Mouse (Mus musculus) liver, embryonic 13.5 days (tissue): ENCODE measurements at regions not wholly inside any gene's neighbourhood (a gene's known extent, or its start where the extent isn't known, plus 50 kb on each side); places are given as distances from the start of the nearest gene placed in this dataset.

Experiments
- ATAC-seq: fragments of 200-750 bp; cut with Nextera tagmentation; 2 replicates; pipeline ENCODE4 v1.8.0; 2017; ENCODE audit warnings: low read depth, mild to moderate bottlenecking, moderate number of reproducible peaks, moderate library complexity
- DNase-seq: peaks from one replicate; pipeline ENCODE4 v3.0.0; 2022
- H3K27ac ChIP-seq: fragments of 300-500 bp; sonication (generic); 2 replicates; pipeline ENCODE4 v1.5.1; 2015; ENCODE audit warnings: moderate library complexity, mild to moderate bottlenecking, inconsistent platforms
- H3K27me3 ChIP-seq: fragments of 300-500 bp; sonication (generic); 2 replicates; pipeline ENCODE4 v1.6.1; 2015; ENCODE audit warnings: mild to moderate bottlenecking, inconsistent platforms
- H3K36me3 ChIP-seq: fragments of 300-500 bp; sonication (generic); 2 replicates; pipeline ENCODE4 v1.6.1; 2015; ENCODE audit warnings: mild to moderate bottlenecking, inconsistent platforms
- H3K4me1 ChIP-seq: fragments of 300-500 bp; sonication (generic); replicated peaks from 2 replicates; pipeline ENCODE4 v1.6.1; 2015; ENCODE audit warnings: inconsistent platforms
- H3K4me2 ChIP-seq: fragments of 300-500 bp; sonication (generic); 2 replicates; pipeline ENCODE4 v1.6.1; 2015; ENCODE audit warnings: inconsistent platforms, mild to moderate bottlenecking, moderate library complexity
- H3K4me3 ChIP-seq: fragments of 300-500 bp; sonication (generic); replicated peaks from 2 replicates; pipeline ENCODE4 v1.5.1; 2015; ENCODE audit warnings: mild to moderate bottlenecking, inconsistent platforms
- H3K9ac ChIP-seq: fragments of 300-500 bp; sonication (generic); 2 replicates; pipeline ENCODE4 v1.6.1; 2015; ENCODE audit warnings: mild to moderate bottlenecking, inconsistent platforms
- H3K9me3 ChIP-seq: fragments of 300-500 bp; sonication (generic); replicated peaks from 2 replicates; pipeline ENCODE4 v1.6.1; 2016; ENCODE audit warnings: inconsistent platforms
- WGBS: fragments of 180-500 bp; shearing (Covaris S2); methylation state at CpG from one replicate; pipeline ENCODE4 v1.1.7; 2015; ENCODE audit not compliant: insufficient replicate concordance; 5-methylcytosine and 5-hydroxymethylcytosine counted together

- no peaks in the 10 kb centered on the region for H3K36me3 ChIP-seq
- H3K4me3 ChIP-seq, result no peak overlapping the region
- no peak overlapping the region for H3K4me2 ChIP-seq
- no peak for ATAC-seq
- H3K9ac ChIP-seq, result no peak overlapping the region
- H3K27ac ChIP-seq, result no peak overlapping the region
- DNase-seq, result no peak
- 51% methylated on average over 4 of the region's 4 CpGs for WGBS
- no peaks in the 10 kb centered on the region for H3K4me1 ChIP-seq
- H3K27me3 ChIP-seq, result no peaks in the 10 kb centered on the region
- no peaks in the 10 kb centered on the region for H3K9me3 ChIP-seq
These were observed 219.5 kb downstream of the Irx2 start for GRCm38 (mm10) chr13:72848097-72848496.

- ATAC-seq, result no peak
- Histone ChIP-seq H3K27ac (no peak overlapping the region), H3K4me3 (no peak overlapping the region), H3K27me3 (no peaks in the 10 kb centered on the region), H3K9ac (no peak overlapping the region), H3K4me2 (no peak overlapping the region), H3K4me1 (no peaks in the 10 kb centered on the region), H3K36me3 (no peaks in the 10 kb centered on the region), H3K9me3 (no peaks in the 10 kb centered on the region)
- DNase-seq, result no peak
- WGBS, result 76% methylated on average over 11 of the region's 11 CpGs
These were observed 221.2 kb downstream of the Irx2 start for GRCm38 (mm10) chr13:72849841-72850240.

- H3K9ac ChIP-seq, result no peak overlapping the region
- H3K9me3 ChIP-seq, result no peaks in the 10 kb centered on the region
- DNase-seq, result no peak
- H3K4me2 ChIP-seq, result no peak overlapping the region
- H3K4me3 ChIP-seq, result no peak overlapping the region
- 63% methylated on average over 4 of the region's 4 CpGs for WGBS
- H3K36me3 ChIP-seq, result no peaks in the 10 kb centered on the region
- H3K4me1 ChIP-seq, result no peaks in the 10 kb centered on the region
- no peak overlapping the region for H3K27ac ChIP-seq
- no peak for ATAC-seq
- no peaks in the 10 kb centered on the region for H3K27me3 ChIP-seq
These were observed 224.3 kb downstream of the Irx2 start for GRCm38 (mm10) chr13:72852896-72853295.

- Histone ChIP-seq H3K9me3 (no peaks in the 10 kb centered on the region), H3K4me1 (no peaks in the 10 kb centered on the region), H3K4me2 (no peak overlapping the region), H3K9ac (no peak overlapping the region), H3K27me3 (no peaks in the 10 kb centered on the region), H3K4me3 (no peak overlapping the region), H3K27ac (no peak overlapping the region), H3K36me3 (no peaks in the 10 kb centered on the region)
- no peak for ATAC-seq
- no peak for DNase-seq
These were observed 247.3 kb downstream of the Irx2 start for GRCm38 (mm10) chr13:72875921-72876320.

GRCm38 (mm10) chr13:72894982-72895381 is 266.4 kb downstream of the Irx2 start:
- H3K4me3 ChIP-seq, result no peak overlapping the region
- H3K9ac ChIP-seq, result no peak overlapping the region
- 68% methylated on average over 11 of the region's 11 CpGs for WGBS
- H3K4me2 ChIP-seq, result no peak overlapping the region
- no peaks in the 10 kb centered on the region for H3K9me3 ChIP-seq
- H3K4me1 ChIP-seq, result no peaks in the 10 kb centered on the region
- H3K27me3 ChIP-seq, result no peaks in the 10 kb centered on the region
- DNase-seq, result no peak
- H3K36me3 ChIP-seq, result no peaks in the 10 kb centered on the region
- ATAC-seq, result no peak
- no peak overlapping the region for H3K27ac ChIP-seq

- Histone ChIP-seq H3K27ac (no peak overlapping the region), H3K9ac (no peak overlapping the region), H3K4me1 (no peaks in the 10 kb centered on the region), H3K27me3 (no peaks in the 10 kb centered on the region), H3K36me3 (no peaks in the 10 kb centered on the region), H3K9me3 (no peaks in the 10 kb centered on the region), H3K4me3 (no peak overlapping the region), H3K4me2 (no peak overlapping the region)
- 23% methylated on average over 2 of the region's 2 CpGs for WGBS
- DNase-seq (no peak), ATAC-seq (no peak)
These were observed 274.0 kb downstream of the Irx2 start for GRCm38 (mm10) chr13:72902576-72902975.

- no peak for ATAC-seq
- no peaks in the 10 kb centered on the region for H3K9me3 ChIP-seq
These were observed 290.3 kb downstream of the Irx2 start for GRCm38 (mm10) chr13:72918895-72919294.

GRCm38 (mm10) chr13:72920368-72920767 is 291.7 kb downstream of the Irx2 start:
- no peak for DNase-seq
- Histone ChIP-seq H3K9ac (no peak overlapping the region), H3K9me3 (no peaks in the 10 kb centered on the region), H3K4me3 (no peak overlapping the region), H3K4me2 (no peak overlapping the region), H3K4me1 (no peaks in the 10 kb centered on the region), H3K27ac (no peak overlapping the region), H3K27me3 (no peaks in the 10 kb centered on the region), H3K36me3 (no peaks in the 10 kb centered on the region)
- 18% methylated on average over 1 of the region's 1 CpGs for WGBS
- ATAC-seq, result no peak

More at GRCm38 (mm10) chr13:72918895-72919294, 290.3 kb downstream of the Irx2 start:
- Histone ChIP-seq H3K4me2 (no peak overlapping the region), H3K27ac (no peak overlapping the region), H3K36me3 (no peaks in the 10 kb centered on the region), H3K27me3 (no peaks in the 10 kb centered on the region), H3K4me3 (no peak overlapping the region), H3K4me1 (no peaks in the 10 kb centered on the region), H3K9ac (no peak overlapping the region)
- DNase-seq, result no peak
- WGBS, result 66% methylated on average over 4 of the region's 4 CpGs

GRCm38 (mm10) chr13:72924560-72925135 is 296.0 kb downstream of the Irx2 start:
- no peak for DNase-seq
- no peaks in the 10 kb centered on the region for H3K36me3 ChIP-seq
- H3K27ac ChIP-seq, result no peak overlapping the region
- no peak overlapping the region for H3K4me2 ChIP-seq
- ATAC-seq, result no peak
- 29% methylated on average over 6 of the region's 6 CpGs for WGBS
- H3K9ac ChIP-seq, result no peak overlapping the region
- no peaks in the 10 kb centered on the region for H3K4me1 ChIP-seq
- no peaks in the 10 kb centered on the region for H3K9me3 ChIP-seq
- H3K27me3 ChIP-seq, result no peaks in the 10 kb centered on the region
- H3K4me3 ChIP-seq, result no peak overlapping the region

- Histone ChIP-seq H3K27me3 (no peaks in the 10 kb centered on the region), H3K9ac (no peak overlapping the region), H3K36me3 (no peaks in the 10 kb centered on the region), H3K4me3 (no peak overlapping the region), H3K4me2 (no peak overlapping the region), H3K4me1 (no peaks in the 10 kb centered on the region), H3K27ac (no peak overlapping the region), H3K9me3 (no peaks in the 10 kb centered on the region)
- DNase-seq (no peak), ATAC-seq (no peak)
- 48% methylated on average over 4 of the region's 4 CpGs for WGBS
These were observed 308.6 kb downstream of the Irx2 start for GRCm38 (mm10) chr13:72937246-72937645.

- Histone ChIP-seq H3K27ac (no peak overlapping the region), H3K4me3 (no peak overlapping the region), H3K9ac (no peak overlapping the region), H3K4me1 (no peaks in the 10 kb centered on the region), H3K27me3 (no peaks in the 10 kb centered on the region), H3K36me3 (no peaks in the 10 kb centered on the region), H3K9me3 (no peaks in the 10 kb centered on the region), H3K4me2 (no peak overlapping the region)
- WGBS, result 52% methylated on average over 13 of the region's 13 CpGs
- ATAC-seq (no peak), DNase-seq (no peak)
These were observed 309.7 kb downstream of the Irx2 start for GRCm38 (mm10) chr13:72938156-72938874.
